Mouse (Mus musculus) large intestine, adult 2 months (tissue): Measurements from ENCODE around the gene Fyb. TPM values are rescaled to one million over a fixed set of nuclear protein-coding genes. Genes with fewer than 3 reads are reported as not detected.
A peak's percentile ranks its signal among the peaks of the same experiment; 100 is the strongest.

Experiments used
- DNase-seq: peaks from one replicate; pipeline ENCODE4 v3.0.0-alpha.2; 2012; ENCODE audit warnings: low read depth, low spot score
- WGBS: fragments of 180-500 bp; shearing (Covaris S2); methylation state at CpG from one replicate; pipeline ENCODE4 v1.1.7; 2018; 5-methylcytosine and 5-hydroxymethylcytosine counted together
- polyA plus RNA-seq: library from polyadenylated mRNA; depleted of rRNA; stranded (reverse); fragments of >200 nt; gene quantifications from 2 replicates; pipeline ENCODE4 v1.2.3, GENCODE M21; 2012; rRNA removed

Fyb gene
- polyA plus RNA-seq = 45.9 and 49.9 TPM in 2 replicates

DNA sequence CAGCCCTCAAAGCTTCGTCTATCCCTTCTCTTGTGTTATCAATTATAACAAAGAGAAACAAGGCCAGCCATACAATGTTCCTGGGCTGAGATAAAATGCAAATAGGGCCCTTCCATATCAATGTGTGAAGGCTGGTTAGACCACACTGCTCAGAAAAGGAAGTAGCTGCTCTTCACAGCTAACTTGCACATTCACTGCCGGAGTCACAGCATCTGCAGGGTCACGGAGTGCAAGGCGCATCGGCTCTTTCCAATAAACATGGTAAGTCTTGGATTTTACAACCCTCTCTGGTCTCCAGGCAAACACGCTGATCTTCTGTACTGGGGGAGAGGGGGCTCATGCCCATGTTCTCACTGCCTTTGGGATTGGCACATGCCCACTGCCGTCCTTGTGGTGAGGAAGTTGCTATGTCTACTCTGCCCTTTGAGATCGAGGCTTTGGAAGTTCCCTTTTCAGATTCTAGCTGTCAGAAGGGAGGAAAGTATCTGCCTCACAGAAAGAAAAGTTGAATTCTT, at the start of gene Fyb:
Gene Fyb, plus strand, starts transcription at position 201 of the 515 bp plus-strand sequence.
- 47% methylated on average over 8 of the region's 8 CpGs for WGBS
- DNase-seq = no peak

DNA sequence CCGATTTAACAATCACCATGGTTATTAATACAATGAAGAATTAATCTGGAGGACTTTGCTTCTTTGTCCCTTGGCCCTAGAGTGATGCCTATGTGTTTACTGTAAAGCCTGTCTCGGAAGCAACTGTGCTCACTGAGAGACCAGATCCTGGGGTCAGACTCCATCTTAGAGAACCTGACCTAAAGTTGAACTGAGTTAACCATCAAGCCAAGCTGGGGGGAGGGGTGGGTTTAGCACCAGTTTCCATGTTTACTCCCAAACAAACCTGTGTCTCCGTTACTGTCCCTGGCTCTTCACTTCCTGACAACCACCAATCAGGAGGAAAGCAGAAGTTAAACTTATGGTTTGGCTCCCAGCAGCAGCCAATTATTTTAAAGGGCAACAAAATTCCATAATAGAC, 39.1 kb upstream of the Fyb start:
- WGBS = 70% methylated on average over 3 of the region's 3 CpGs
- DNase-seq = no peak

GRCm38 (mm10) chr15:6492386-6492785, 30.3 kb upstream of the Fyb start:
- WGBS = 85% methylated on average over 2 of the region's 2 CpGs
- no peak for DNase-seq

- WGBS = 85% methylated on average over 10 of the region's 10 CpGs
- DNase-seq = no peak
Observed at GRCm38 (mm10) chr15:6498396-6499070, 24.1 kb upstream of the Fyb start.

- DNase-seq = peak; percentile 3
- whole genome bisulfite sequencing = 30% methylated on average over 1 of the region's 1 CpGs
Observed at GRCm38 (mm10) chr15:6500787-6501186, 21.9 kb upstream of the Fyb start.

DNA sequence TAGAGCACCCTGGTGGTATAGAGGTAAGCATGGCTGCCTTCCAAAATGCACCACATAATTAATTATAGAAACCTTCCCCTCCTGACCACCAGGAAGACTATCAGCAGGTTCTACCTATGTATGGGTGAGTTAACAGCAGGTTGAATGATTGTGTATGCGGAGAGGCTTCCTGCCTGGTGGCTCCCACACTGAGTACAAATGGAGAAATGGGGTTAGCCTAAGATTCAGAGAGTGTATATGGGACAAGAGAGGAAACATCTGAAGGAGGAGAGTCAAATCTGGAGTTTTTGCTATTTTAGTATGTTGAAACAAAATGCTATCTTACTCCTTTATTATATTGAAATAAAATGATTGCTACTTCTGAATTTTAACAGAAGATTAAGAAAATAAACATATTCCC, 5.1 kb upstream of the Fyb start:
- WGBS = 96% methylated on average over 1 of the region's 1 CpGs
- no peak for DNase-seq

- DNase-seq = no peak
- WGBS = 79% methylated on average over 19 of the region's 19 CpGs
Observed at GRCm38 (mm10) chr15:6519417-6520255, 3.0 kb upstream of the Fyb start.

DNA sequence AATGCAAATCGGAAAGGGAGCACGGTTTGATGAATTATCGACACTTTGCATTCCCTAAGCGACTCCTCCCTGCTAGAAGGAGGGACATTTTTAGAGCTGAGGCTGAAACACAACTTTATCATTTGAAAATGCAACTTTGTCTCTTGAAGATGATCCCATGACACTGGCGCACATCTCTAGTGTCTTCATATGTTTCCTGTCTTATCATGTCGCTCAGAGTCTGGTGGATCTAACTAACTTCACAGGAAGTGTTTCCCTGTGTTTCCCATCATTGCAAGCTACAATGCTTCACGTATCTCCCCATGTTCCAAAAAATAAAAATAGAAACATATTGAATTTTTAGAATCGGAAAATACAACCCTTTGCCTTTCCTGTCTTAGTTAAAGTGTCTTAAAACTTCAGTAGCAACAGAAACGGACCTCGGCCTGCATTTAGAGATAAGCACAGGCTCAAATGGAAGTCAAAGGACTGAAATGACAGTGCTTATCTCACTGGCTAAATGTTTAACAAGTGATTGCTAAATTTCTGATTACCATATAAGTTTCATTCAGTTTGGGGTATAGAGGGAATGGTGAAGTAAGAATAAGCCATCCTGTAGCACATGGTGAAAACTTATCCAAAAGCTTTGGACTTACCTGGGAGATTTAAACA, 2.0 kb upstream of the Fyb start:
- DNase-seq = no peak
- WGBS = 68% methylated on average over 10 of the region's 10 CpGs

GRCm38 (mm10) chr15:6524801-6525200, 2.1 kb downstream of the Fyb start:
- no peak for DNase-seq
- 92% methylated on average over 2 of the region's 2 CpGs for WGBS

- 70% methylated on average over 3 of the region's 3 CpGs for WGBS
- no peak for DNase-seq
Observed at GRCm38 (mm10) chr15:6525386-6525785, 2.7 kb downstream of the Fyb start.

DNA sequence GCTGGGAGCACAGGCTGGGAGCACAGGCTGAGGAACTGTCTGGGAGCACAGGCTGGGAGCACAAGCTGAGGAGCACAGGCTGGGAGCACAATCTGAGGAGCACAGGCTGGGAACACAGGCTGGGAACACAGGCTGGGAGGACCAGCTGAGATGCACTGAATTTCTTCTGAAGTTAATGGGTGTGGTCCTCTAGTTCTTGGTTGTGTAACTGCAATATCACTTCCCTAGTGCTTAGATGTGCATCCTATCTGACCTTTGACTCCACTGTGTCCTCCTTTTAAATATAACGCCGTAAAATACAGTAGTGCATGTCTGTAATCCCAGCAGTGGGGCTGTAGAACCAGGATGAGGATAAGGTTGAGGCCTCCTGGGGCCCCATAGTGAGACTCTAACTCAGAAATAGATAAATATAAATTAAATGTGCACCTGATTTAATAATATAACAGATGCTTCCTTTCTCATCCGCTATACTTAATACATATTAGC, 11.2 kb downstream of the Fyb start:
- 74% methylated on average over 3 of the region's 3 CpGs for WGBS
- DNase-seq = no peak

GRCm38 (mm10) chr15:6534592-6534991, 11.9 kb downstream of the Fyb start:
- no peak for DNase-seq
- 82% methylated on average over 8 of the region's 8 CpGs for WGBS

GRCm38 (mm10) chr15:6539639-6540338, 17.1 kb downstream of the Fyb start:
- no peak for DNase-seq
- WGBS = 41% methylated on average over 7 of the region's 7 CpGs

DNA sequence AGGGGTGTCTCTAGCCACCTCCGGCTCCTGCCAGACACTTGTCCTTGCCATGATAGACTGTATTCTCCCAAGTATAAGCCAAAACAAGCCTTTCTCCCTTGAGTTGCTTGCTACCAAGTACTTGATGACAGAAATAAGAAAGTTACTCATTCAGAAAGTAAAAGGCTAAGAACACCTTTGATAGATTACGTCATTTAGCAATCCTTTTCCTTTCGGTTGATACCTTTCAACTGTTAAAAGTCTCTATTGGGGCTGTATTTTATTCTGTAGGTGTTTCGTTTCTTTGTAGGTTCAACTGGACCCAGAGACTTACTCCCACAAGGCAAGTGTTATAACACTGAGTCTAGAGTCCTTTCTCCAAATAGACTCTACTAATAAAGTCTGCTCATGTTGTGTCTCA, 26.3 kb downstream of the Fyb start:
- WGBS = 91% methylated on average over 4 of the region's 4 CpGs
- no peak for DNase-seq

DNA sequence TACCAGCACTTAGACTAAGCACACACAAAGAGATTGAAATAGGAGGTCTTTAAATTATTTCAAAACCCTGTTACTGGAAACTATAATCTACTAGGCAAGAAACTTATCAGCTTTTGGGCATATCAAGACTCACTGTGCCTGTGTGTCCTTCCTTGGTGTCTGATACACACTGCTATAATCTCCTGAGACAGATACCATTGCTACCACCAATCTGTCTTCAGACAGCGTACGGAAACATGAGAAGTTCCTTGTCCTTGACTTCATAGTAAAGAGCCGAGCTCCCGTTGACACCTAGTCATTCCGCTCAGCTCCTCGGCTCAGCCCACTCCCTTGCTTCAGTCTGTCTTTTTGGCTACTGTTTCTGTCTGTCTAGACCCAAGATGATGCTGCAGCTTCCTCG, 29.2 kb downstream of the Fyb start:
- WGBS = 84% methylated on average over 7 of the region's 7 CpGs
- no peak for DNase-seq

DNA sequence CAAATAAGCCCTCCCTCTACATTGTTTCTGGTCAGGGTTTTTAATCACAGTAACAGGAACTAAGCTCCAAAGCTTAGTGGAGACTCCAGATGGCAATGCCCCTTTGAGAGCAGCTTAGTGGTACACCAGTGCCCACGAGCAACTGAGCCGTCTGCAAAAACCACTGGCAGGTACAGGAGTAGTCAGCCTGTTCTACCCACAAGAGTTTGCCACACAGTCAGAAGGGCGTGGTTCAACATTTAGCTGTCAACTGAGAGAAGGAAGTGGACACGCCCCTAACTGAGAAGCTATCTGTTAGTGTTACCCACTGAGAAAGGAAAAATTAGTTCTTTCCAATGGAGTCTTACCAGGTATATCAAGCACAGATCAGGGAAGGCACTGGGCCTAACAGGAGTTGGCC, 32.1 kb downstream of the Fyb start:
- DNase-seq = no peak
- WGBS = 67% methylated on average over 4 of the region's 4 CpGs

DNA sequence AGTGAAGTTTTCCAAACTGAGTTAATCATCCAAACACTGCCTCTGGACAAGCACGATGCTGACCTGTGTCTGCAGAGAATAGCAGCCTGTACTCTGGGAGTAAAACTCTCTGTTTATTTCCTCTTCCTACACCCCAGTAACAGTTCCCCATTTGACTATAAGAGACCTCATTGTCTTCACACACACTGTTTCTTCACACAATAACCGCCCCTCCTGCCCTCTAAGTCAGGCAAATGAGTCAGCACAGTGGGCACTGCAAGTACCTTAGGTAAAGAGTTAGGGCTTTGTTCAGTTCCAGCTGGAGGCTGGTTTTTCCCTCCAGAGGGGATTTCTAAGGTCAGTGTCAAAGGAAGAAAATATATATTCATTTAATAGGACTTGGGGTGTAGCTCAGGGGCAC, 32.9 kb downstream of the Fyb start:
- DNase-seq = no peak
- 42% methylated on average over 2 of the region's 2 CpGs for WGBS

DNA sequence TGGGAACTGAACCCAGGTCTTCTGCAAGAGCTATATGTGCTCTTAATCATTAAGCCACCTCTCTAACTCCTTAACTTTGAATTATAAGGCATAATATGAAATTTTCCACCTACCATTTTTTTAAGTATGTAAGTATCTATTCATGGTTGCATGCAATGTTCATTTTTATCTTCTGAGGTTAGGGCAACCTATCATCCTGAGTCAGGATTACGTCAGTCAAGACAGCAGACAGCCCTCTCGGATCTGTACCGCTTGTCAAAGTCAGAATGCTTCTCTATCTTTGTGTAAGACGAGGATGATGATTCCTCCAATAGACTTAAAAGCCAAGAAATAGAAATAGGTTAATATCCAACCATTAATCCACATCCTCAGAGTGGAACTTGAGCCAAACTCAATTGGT, 33.6 kb downstream of the Fyb start:
- no peak for DNase-seq
- 93% methylated on average over 4 of the region's 4 CpGs for WGBS

- no peak for DNase-seq
- 89% methylated on average over 6 of the region's 6 CpGs for WGBS
Observed at GRCm38 (mm10) chr15:6556911-6557310, 34.3 kb downstream of the Fyb start.

GRCm38 (mm10) chr15:6557552-6557951, 34.9 kb downstream of the Fyb start:
- 95% methylated on average over 4 of the region's 4 CpGs for WGBS
- no peak for DNase-seq
